Mouse (Mus musculus) intestine, embryonic 15.5 days (tissue): Measurements from ENCODE around the gene Ctnnbip1. TPM values are rescaled to one million over a fixed set of nuclear protein-coding genes. Genes with fewer than 3 reads are reported as not detected.

Experiments used
- ATAC-seq: fragments of 200-750 bp; cut with Nextera tagmentation; 2 replicates; pipeline ENCODE4 v1.8.0; 2017; ENCODE audit warnings: moderate TSS enrichment, moderate library complexity
- H3K27ac ChIP-seq: fragments of 300-500 bp; sonication (generic); 2 replicates; pipeline ENCODE4 v1.5.1; 2015; ENCODE audit warnings: mild to moderate bottlenecking, inconsistent platforms
- H3K27me3 ChIP-seq: fragments of 300-500 bp; sonication (generic); replicated peaks from 2 replicates; pipeline ENCODE4 v1.6.1; 2015; ENCODE audit warnings: inconsistent platforms
- H3K36me3 ChIP-seq: fragments of 300-500 bp; sonication (generic); 2 replicates; pipeline ENCODE4 v1.6.1; 2015; ENCODE audit warnings: inconsistent platforms
- H3K4me1 ChIP-seq: fragments of 300-500 bp; sonication (generic); replicated peaks from 2 replicates; pipeline ENCODE4 v1.6.1; 2015; ENCODE audit warnings: inconsistent platforms
- H3K4me2 ChIP-seq: fragments of 300-500 bp; sonication (generic); replicated peaks from 2 replicates; pipeline ENCODE4 v1.6.1; 2015; ENCODE audit warnings: mild to moderate bottlenecking, inconsistent platforms
- H3K4me3 ChIP-seq: fragments of 300-500 bp; sonication (generic); replicated peaks from 2 replicates; pipeline ENCODE4 v1.5.1; 2015; ENCODE audit warnings: inconsistent platforms
- H3K9ac ChIP-seq: fragments of 300-500 bp; sonication (generic); 2 replicates; pipeline ENCODE4 v1.6.1; 2015; ENCODE audit warnings: inconsistent platforms
- H3K9me3 ChIP-seq: fragments of 300-500 bp; sonication (generic); 2 replicates; pipeline ENCODE4 v1.6.1; 2016; ENCODE audit warnings: inconsistent platforms
- WGBS: fragments of 180-500 bp; shearing (Covaris S2); methylation state at CpG from one replicate; pipeline ENCODE4 v1.1.7; 2015; 5-methylcytosine and 5-hydroxymethylcytosine counted together
- polyA plus RNA-seq: library from polyadenylated mRNA; unstranded; fragments of >200 nt; fragmentation: Nextera tagmentation; extraction: Ambion mirVana; gene quantifications from 2 replicates; pipeline ENCODE4 v1.2.1, GENCODE M21; 2015

The Ctnnbip1 gene
- polyA plus RNA-seq, 1 experiment from 2014 or later, result 43.8 TPM

DNA sequence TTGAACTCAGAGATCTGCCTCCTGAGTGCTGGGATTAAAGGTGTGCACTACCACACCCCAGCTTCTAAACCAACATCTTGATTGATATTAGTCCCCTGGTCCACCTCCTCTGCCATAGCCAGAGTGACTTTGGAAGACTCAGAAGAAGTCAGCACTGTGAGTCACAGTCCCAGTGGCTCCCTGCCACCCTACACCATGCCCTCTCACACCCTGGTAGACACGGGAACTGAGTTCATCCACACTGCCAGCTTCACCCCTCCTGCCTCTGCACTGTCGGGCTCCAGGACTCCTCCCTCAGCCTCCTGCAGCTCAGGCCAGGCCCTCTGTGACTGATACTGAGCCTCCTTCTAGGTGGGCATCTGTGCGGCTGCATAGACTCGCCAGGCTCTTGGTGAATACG lies 32.8 kb downstream of the Ctnnbip1 start:
- Histone ChIP-seq H3K4me2 (no peak overlapping the region), H3K9me3 (no peaks in the 10 kb centered on the region), H3K4me3 (no peak overlapping the region), H3K27ac (no peak overlapping the region), H3K36me3 (0 out of 2 replicates have a peak, but pooled peaks cover 10% of the 10 kb centered on the region), H3K4me1 (no peaks in the 10 kb centered on the region), H3K27me3 (no peaks in the 10 kb centered on the region), H3K9ac (no peak overlapping the region)
- WGBS, result 81% methylated on average over 5 of the region's 5 CpGs
- ATAC-seq, result no peak

DNA sequence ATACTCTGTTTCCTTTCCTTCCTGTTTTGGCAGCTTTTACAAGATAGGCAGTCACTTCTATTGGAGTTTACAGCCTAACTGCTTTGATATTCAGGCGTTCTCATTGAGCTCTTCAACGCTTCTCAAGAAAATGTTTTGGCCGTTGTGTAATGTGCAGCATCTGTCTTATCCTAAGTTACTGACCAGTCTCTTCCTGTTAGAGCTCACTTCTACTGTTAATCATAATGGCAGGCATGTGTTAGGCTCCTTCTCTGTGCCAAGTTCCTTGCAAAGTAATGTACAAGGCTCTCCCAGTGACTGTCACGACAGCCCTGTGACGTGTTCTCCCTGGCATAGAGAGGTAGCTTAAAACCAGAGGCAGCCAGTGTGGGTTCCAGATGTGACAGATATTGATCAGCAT lies 33.7 kb downstream of the Ctnnbip1 start:
- Histone ChIP-seq H3K9me3 (no peaks in the 10 kb centered on the region), H3K27me3 (no peaks in the 10 kb centered on the region), H3K4me2 (no peak overlapping the region), H3K4me1 (no peaks in the 10 kb centered on the region), H3K36me3 (0 out of 2 replicates have a peak, but pooled peaks cover 3% of the 10 kb centered on the region), H3K4me3 (no peak overlapping the region), H3K9ac (no peak overlapping the region), H3K27ac (no peak overlapping the region)
- WGBS, result 74% methylated on average over 5 of the region's 5 CpGs
- ATAC-seq, result no peak

DNA sequence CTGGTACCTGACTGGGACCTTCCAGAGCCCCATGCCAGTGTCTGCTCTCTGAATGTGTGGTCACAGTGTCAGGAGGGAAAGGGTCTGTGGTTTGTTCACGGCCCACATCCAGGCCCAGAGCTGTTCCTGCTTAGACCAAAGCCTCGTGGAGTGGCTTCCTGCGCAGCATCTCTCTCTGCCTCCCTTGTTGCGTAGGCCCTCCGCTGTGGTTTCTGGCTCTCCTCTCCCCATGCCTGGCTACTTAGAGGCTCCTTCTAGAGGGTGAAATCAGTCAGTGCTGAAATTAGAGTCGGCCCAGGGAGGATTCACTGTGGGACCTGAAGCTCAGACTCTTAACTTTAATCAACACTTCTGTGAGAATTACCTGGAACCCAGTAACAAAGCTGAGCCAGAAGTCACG lies 35.8 kb downstream of the Ctnnbip1 start:
- ATAC-seq, result no peak
- Histone ChIP-seq H3K4me3 (no peak overlapping the region), H3K4me2 (no peak overlapping the region), H3K4me1 (no peaks in the 10 kb centered on the region), H3K9ac (no peak overlapping the region), H3K27me3 (no peaks in the 10 kb centered on the region), H3K27ac (no peak overlapping the region), H3K36me3 (0 out of 2 replicates have a peak, but pooled peaks cover under 1% of the 10 kb centered on the region), H3K9me3 (no peaks in the 10 kb centered on the region)
- 70% methylated on average over 7 of the region's 7 CpGs for WGBS

DNA sequence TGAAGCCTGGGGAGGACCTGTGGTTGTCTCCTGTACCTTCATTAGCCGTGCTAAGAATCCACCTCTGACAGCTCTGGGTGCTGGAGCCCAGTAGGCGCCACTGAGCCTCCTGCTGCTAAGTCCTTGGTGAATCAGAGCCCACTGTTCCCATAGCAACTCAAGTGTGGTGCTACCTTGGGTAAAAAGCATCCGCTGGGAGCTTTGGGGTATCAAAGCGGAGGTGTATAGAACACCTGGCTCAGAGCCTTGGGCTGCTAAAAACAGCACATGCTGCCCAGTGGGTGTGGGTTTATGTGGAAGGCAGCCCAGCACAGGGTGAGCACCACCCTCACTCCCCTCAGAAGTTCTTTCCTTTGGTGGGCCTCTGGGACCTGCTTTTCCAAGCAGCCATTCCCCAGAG lies 38.1 kb downstream of the Ctnnbip1 start:
- H3K27me3 ChIP-seq, result no peaks in the 10 kb centered on the region
- no peaks in the 10 kb centered on the region for H3K36me3 ChIP-seq
- 94% methylated on average over 4 of the region's 4 CpGs for WGBS
- no peak overlapping the region for H3K9ac ChIP-seq
- H3K4me2 ChIP-seq, result no peak overlapping the region
- H3K27ac ChIP-seq, result no peak overlapping the region
- no peaks in the 10 kb centered on the region for H3K4me1 ChIP-seq
- no peak for ATAC-seq
- no peak overlapping the region for H3K4me3 ChIP-seq
- H3K9me3 ChIP-seq, result no peaks in the 10 kb centered on the region

DNA sequence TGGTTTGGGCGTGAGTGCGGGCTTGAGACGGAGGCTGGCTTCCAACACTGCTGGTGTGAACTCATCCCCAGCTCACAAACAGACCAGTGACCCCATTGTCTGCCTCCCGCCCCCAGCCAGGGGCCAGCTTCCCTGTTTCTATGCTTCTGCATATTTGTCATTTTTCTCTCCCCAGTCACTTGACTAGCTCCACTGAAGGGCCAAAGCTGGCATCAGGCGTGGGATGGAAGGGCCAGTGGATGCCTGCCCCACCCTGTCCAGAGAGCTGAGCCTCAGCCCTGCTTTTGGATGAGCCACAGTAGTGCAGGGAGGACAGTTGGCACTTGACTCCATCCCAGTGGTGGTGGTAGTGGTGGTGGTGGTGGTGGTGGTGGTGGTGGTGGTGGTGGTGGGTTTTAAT lies 39.9 kb downstream of the Ctnnbip1 start:
- Histone ChIP-seq H3K36me3 (no peaks in the 10 kb centered on the region), H3K27me3 (no peaks in the 10 kb centered on the region), H3K9ac (no peak overlapping the region), H3K9me3 (no peaks in the 10 kb centered on the region), H3K4me2 (no peak overlapping the region), H3K4me1 (peaks cover 12% of the 10 kb centered on the region), H3K4me3 (no peak overlapping the region), H3K27ac (no peak overlapping the region)
- ATAC-seq, result no peak
- WGBS, result 87% methylated on average over 5 of the region's 5 CpGs

DNA sequence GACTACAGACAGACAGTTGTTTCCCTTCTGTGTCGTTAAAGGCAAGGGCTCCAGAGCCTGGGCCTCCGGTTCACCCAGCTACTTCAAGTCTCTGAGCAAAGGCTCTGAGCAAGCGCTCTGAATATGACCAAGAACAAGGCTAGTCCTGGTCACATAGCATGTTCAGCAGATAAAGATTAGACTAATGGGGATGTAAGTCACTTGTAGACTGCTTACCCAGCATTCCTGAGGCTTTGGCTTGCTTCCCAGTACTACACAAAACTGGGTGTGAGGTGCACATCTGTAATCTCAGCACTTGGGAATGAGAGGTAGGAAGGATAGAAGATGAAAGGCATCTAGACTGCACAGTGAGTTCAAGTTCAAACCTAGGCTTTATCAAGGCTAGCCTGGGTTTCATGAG lies 40.4 kb downstream of the Ctnnbip1 start:
- Histone ChIP-seq H3K27ac (no peak overlapping the region), H3K36me3 (no peaks in the 10 kb centered on the region), H3K9me3 (no peaks in the 10 kb centered on the region), H3K4me1 (peaks cover 16% of the 10 kb centered on the region), H3K4me2 (no peak overlapping the region), H3K27me3 (no peaks in the 10 kb centered on the region), H3K9ac (no peak overlapping the region), H3K4me3 (no peak overlapping the region)
- WGBS, result 77% methylated on average over 3 of the region's 3 CpGs
- no peak for ATAC-seq

DNA sequence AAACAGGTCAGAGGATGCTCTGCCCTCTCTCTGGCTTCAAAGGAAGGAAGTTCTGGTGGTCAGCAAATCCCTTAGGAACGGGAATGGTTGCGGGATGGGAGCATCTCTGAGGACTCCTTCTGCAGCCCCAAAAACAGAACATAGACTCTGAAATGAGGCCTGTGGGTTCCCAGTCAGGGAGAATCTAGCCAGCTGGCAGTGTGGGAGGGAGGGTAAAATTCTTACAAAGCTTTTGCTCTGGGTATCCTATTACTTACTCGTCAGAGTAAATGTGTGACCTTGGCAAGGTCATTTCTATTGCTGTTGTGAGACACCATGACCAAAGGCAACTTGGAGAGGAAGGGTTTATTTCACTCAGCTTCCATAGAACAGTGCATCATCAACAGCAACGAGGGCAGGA lies 43.4 kb downstream of the Ctnnbip1 start:
- Histone ChIP-seq H3K9me3 (no peaks in the 10 kb centered on the region), H3K4me3 (no peak overlapping the region), H3K27me3 (no peaks in the 10 kb centered on the region), H3K4me2 (no peak overlapping the region), H3K4me1 (peaks cover 33% of the 10 kb centered on the region), H3K27ac (no peak overlapping the region), H3K36me3 (0 out of 2 replicates have a peak, but pooled peaks cover 4% of the 10 kb centered on the region), H3K9ac (no peak overlapping the region)
- 83% methylated on average over 4 of the region's 4 CpGs for WGBS
- ATAC-seq, result no peak

DNA sequence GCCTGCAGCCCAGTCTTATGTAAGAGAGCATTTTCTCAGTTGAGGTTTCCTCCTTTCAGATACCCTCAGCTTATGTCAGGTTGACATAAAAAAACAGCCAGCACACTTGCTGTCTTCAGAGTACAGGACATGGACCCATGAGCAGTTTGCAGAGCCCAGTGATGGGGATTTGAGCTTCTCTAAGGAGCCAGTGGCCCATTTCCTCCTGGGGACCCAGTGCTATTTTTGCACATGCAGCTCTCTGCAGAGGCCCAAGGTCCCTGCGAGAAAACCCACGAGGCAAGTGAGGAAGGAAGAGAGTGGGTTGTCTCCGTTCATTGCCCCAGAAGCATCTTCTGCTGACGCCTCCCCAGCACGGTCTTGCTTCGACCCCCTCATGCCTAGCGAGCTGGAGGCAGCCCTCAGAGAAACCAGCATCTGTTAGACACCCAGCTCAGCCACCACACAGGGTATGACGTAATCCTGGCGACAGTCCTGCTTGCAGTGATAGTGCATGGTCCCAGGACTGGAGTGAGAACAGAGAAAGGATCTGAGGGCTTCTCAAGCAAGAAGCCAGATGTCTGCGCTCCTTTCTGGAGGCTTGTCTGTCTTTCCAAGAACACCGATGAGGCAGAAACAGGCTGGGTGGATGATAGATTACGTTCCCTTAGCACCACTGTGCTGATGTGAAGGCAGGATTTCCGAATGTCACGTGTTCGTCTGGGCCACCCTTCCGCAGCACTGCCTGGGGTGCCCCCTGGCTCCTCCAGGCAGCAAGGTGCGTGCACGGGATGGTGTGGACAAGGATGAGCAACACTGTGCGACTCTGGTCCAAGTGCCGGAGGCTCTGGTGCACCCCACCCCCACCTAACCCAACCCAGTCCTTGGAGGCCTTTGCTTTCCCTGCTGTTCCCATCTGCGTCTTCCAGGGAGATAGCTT lies 44.2 kb downstream of the Ctnnbip1 start:
- no peaks in the 10 kb centered on the region for H3K9me3 ChIP-seq
- 55% methylated on average over 21 of the region's 21 CpGs for WGBS
- H3K4me3 ChIP-seq, result no peak overlapping the region
- H3K27ac ChIP-seq, result 0 out of 2 replicates have a peak overlapping the region, but pooled peaks have one; percentile 11
- H3K27me3 ChIP-seq, result no peaks in the 10 kb centered on the region
- H3K9ac ChIP-seq, result no peak overlapping the region
- H3K36me3 ChIP-seq, result 0 out of 2 replicates have a peak, but pooled peaks cover 4% of the 10 kb centered on the region
- peak overlapping the region; percentile 28; the same call in 1 of the 2 replicates for H3K4me2 ChIP-seq
- no peak for ATAC-seq
- peaks cover 33% of the 10 kb centered on the region for H3K4me1 ChIP-seq

DNA sequence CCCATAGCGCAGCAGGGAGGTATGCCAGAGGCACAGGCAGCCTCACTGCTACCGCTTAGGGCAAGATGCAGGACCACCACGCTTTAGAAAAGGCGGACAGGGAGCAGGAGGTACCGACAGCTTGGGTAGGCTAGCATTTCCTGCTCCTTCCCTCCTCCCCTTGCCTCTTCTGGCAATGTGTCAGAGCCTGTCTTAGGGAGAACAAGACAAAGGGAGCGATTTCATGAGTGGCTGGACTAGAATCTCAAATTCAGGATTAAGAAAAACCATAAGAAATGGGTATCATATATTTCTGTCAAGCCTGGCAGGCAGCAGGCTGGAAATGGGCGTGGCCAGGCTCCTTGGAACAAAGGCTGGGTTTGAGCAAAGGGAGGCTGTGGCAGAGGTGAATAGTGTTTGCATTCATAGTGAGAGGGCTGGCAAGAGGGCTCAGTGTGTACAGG lies 44.9 kb downstream of the Ctnnbip1 start:
- no peak for ATAC-seq
- H3K27ac ChIP-seq, result 0 out of 2 replicates have a peak overlapping the region, but pooled peaks have one; percentile 11
- H3K4me1 ChIP-seq, result peaks cover 37% of the 10 kb centered on the region
- no peak overlapping the region for H3K9ac ChIP-seq
- no peak overlapping the region for H3K4me3 ChIP-seq
- H3K9me3 ChIP-seq, result no peaks in the 10 kb centered on the region
- WGBS, result 32% methylated on average over 7 of the region's 7 CpGs
- H3K4me2 ChIP-seq, result peak overlapping the region; percentile 28; the same call in 1 of the 2 replicates
- H3K36me3 ChIP-seq, result 0 out of 2 replicates have a peak, but pooled peaks cover 4% of the 10 kb centered on the region
- H3K27me3 ChIP-seq, result no peaks in the 10 kb centered on the region

DNA sequence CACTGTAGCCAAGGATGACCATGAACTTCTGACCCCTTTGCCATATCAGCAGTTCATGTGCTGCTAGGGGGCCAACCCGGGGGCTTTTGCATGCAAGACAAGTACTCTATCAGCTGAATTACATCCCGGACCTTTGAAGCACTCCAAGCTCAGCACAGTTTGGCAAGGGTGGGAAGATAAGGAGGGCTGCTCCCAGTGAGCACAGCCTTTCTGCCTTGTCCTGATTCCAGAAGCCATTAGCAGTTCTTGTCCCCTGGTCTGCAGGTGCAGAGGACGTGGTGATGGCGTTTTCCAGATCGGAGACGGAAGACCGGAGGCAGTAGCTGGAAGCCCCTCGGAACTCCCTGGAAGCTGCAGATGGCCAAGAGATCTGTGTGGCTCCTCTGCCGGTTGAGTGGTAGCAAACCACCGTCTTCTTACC lies 45.9 kb downstream of the Ctnnbip1 start:
- ATAC-seq, result peak; percentile 48
- peaks cover 47% of the 10 kb centered on the region for H3K4me1 ChIP-seq
- no peaks in the 10 kb centered on the region for H3K27me3 ChIP-seq
- H3K4me3 ChIP-seq, result no peak overlapping the region
- peak overlapping the region; percentile 49 for H3K27ac ChIP-seq
- H3K9me3 ChIP-seq, result no peaks in the 10 kb centered on the region
- 68% methylated on average over 10 of the region's 10 CpGs for WGBS
- no peak overlapping the region for H3K9ac ChIP-seq
- 0 out of 2 replicates have a peak, but pooled peaks cover 4% of the 10 kb centered on the region for H3K36me3 ChIP-seq
- H3K4me2 ChIP-seq, result peak overlapping the region; percentile 10; the same call in 1 of the 2 replicates

DNA sequence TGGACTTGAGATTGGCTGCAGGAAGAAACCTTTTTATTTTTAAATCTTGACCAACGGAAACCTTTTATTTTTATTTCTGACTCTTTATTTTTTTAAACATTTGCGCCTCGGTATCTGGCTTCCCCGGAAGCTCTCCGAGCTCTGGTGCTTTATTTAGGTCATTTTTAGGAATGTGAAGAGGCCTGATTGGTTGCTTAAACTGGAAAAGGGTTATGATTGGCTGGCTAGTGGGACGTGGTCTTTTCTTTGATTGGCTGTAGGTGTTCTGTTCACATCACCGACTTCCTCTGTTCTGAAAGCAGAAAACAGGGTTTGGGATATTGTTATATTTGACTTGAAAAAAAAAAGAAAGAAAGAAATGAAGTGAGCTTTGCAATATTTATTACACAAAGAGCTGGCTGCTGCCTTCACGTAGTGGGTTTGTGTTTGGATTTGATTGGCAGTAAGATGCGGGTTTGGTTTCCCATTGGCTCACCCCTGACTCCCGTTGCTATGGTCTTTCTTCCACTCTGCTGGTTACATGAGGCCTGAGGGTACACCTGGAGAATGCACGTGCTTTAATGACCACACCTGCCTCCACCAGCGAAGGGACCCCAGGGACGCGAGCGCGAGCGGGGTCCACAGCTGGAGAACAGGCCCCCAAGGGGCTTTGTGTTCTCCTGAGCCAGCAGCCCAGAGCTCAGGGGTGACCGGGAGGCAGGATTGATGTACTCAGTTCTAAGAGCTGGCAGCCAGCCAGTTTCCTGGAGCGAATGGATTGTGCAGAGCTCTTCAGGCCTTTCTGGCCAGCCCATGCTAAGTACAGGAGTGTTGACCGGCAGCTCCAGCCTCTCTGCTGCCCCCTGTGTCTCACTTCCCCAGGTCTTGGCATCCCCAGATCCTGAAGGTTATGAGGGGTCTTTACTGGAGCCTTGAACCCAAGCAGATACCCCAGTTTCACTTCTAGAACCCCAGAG lies 46.7 kb downstream of the Ctnnbip1 start:
- peak overlapping the region; percentile 45 for H3K4me2 ChIP-seq
- H3K27me3 ChIP-seq, result no peaks in the 10 kb centered on the region
- 0 out of 2 replicates have a peak, but pooled peaks cover 4% of the 10 kb centered on the region for H3K36me3 ChIP-seq
- H3K4me3 ChIP-seq, result no peak overlapping the region
- peak; percentile 75 for ATAC-seq
- no peak overlapping the region for H3K9ac ChIP-seq
- peak overlapping the region; percentile 77 for H3K27ac ChIP-seq
- no peaks in the 10 kb centered on the region for H3K9me3 ChIP-seq
- 44% methylated on average over 20 of the region's 20 CpGs for WGBS
- peaks cover 52% of the 10 kb centered on the region for H3K4me1 ChIP-seq
